Mouse (Mus musculus): ENCODE measurements at regions not wholly inside any gene's neighbourhood (a gene's known extent, or its start where the extent isn't known, plus 50 kb on each side); places are given as distances from the start of the nearest gene placed in this dataset.

DNA sequence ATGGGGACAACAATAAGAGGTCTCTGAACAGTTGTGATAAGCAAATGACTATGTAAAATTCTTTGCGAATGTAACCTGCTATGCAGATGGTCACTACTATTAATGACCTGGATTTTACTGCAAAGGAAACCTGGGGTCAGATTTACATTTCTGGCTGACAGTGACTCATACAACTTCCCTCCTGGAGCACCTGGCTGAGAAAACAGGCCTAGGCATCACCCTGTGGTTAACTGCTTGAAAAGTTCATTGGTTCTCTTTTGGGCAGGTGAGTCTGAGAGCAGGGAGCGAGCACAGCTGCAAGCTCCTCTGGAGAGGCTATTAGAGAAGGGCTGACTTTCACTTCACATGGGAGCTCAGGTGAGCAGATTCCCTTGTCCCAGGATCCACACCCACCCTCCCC lies 185.2 kb upstream of the Lpp start:
- WGBS: 92% methylated on average over 2 of the region's 2 CpGs
- no peak for ATAC-seq

DNA sequence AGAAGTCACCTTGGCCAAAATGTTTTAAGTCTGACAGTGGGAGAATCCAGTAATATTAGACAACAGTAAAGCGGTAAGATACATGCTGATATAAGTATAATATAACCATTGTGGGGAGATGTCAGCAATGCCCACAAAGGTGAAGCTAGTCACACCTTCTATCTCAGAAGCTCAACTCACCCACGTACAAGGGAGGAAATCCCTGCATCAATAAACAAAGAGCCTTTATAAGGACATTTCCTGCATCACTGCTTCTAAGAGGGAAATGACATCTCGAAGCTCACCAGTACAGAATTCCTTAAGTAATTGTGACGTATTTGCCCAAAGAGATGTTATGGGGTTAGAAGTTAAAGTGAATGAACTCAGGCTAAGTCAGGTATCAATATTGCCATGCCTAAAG lies 186.3 kb upstream of the Lpp start:
- no peak for ATAC-seq
- Histone ChIP-seq H3K27ac (no peak overlapping the region), H3K9me3 (replicated peaks) (no peaks in the 10 kb centered on the region), H3K27me3 (no peaks in the 10 kb centered on the region), H3K4me2 (no peak overlapping the region), H3K4me1 (no peaks in the 10 kb centered on the region), H3K9ac (no peak overlapping the region), H3K4me3 (no peak overlapping the region), H3K36me3 (ENCODE audit: poor library complexity, severe bottlenecking) (no peaks in the 10 kb centered on the region)
- 39% methylated on average over 4 of the region's 4 CpGs for WGBS

More for the DNA sequence above, 185.2 kb upstream of the Lpp start:
- Histone ChIP-seq H3K27me3 (no peaks in the 10 kb centered on the region), H3K36me3 (ENCODE audit: poor library complexity, severe bottlenecking) (no peaks in the 10 kb centered on the region), H3K9ac (no peak overlapping the region), H3K27ac (no peak overlapping the region), H3K4me1 (no peaks in the 10 kb centered on the region), H3K4me2 (no peak overlapping the region), H3K9me3 (replicated peaks) (no peaks in the 10 kb centered on the region), H3K4me3 (no peak overlapping the region)

DNA sequence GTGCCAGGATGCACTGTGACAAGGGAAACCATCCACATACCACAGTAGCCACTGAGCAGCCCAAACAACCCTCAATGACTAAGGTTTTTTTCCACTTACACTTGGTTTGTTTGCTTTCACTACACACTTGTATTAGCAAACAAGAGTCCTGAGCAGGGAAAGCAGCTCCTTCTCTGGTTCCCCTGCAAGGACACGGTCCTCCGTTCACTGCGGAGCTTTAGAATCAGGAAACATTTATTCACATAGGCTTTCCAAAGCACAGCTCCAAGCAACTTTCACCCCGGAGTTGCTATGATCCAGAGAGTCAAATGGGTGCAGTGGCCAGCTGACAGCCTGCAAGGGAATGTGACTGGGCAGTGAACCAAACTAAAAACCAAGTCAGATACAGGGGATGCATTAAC lies 186.8 kb upstream of the Lpp start:
- H3K36me3 ChIP-seq (ENCODE audit: poor library complexity, severe bottlenecking): no peaks in the 10 kb centered on the region
- H3K4me2 ChIP-seq: no peak overlapping the region
- no peaks in the 10 kb centered on the region for H3K27me3 ChIP-seq
- no peak overlapping the region for H3K27ac ChIP-seq
- H3K4me3 ChIP-seq: no peak overlapping the region
- H3K9me3 ChIP-seq (replicated peaks): no peaks in the 10 kb centered on the region
- ATAC-seq: no peak
- H3K9ac ChIP-seq: no peak overlapping the region
- H3K4me1 ChIP-seq: no peaks in the 10 kb centered on the region
- 81% methylated on average over 4 of the region's 4 CpGs for WGBS

DNA sequence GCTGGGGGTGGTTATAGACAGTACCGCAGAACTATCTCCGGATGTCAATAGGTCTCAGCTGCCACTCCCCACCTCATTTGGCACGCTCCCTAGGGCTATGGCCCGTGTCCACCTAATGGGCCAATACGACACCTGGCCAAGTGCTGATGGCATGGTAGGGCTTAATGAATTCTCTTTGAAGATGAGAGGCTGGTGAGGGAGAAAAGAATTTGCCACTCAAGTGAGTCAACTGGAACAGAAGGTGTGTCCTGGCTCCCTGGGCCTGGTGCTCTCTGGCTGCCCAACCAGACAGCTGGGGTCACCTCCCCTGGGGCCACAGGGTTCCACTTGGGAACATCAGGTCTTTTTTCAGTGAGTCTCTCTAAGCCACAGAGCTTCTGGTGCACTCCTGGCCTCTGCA lies 187.7 kb upstream of the Lpp start:
- Histone ChIP-seq H3K36me3 (ENCODE audit: poor library complexity, severe bottlenecking) (no peaks in the 10 kb centered on the region), H3K9me3 (replicated peaks) (no peaks in the 10 kb centered on the region), H3K9ac (no peak overlapping the region), H3K4me1 (no peaks in the 10 kb centered on the region), H3K4me3 (no peak overlapping the region), H3K27ac (no peak overlapping the region), H3K4me2 (no peak overlapping the region), H3K27me3 (no peaks in the 10 kb centered on the region)
- WGBS: 85% methylated on average over 5 of the region's 5 CpGs
- no peak for ATAC-seq

DNA sequence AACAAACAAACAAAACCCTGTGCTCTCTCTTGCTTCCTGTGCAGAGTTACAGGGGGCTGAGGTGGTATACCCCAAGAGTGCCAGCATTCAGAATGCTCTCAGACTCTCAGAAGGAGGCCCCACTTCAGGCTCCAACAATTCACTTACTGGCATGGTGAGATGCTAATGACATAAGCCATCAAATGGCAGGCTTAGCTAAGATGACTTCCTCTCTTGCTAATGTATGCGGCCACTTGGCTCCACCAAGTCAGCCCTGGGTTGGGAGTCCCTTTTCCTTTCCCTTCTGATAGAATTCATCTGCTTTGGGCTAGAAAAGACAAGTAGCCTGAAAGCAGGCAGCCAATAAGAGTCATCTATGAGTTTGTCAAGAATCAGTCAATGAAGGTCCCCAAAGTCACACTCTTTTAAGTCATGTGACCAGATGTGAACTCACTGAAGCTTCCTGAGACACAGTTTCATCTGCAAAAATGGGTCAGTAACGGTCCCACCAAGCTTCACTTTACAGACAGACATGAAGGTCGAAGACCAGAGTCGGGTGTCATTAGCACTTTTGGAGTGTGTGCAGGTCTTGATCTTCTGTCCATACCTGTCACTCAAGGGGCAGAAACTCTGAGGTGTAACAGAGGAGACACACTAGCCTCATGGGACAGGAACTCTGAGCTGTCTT lies 189.1 kb upstream of the Lpp start:
- no peak for ATAC-seq
- no peaks in the 10 kb centered on the region for H3K27me3 ChIP-seq

DNA sequence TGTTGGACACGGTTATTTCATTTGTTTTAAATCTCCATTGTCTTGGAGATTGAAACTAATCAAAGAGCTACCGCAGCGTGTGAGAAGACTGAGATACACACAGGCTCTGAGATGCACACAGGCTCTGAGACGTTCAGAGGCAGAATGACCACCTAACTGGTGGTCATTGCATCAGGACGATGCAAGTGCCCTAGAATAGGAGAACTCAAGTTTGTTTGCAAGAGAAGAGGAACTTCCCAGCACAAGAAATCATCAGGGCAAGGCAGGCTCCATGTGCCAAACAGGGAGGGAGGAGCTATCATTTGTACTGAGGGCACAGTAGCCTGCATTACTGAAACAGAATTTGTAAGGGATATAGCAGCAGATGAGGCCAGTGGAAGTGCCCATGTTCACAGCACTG lies 190.7 kb upstream of the Lpp start:
- ATAC-seq: no peak
- no peaks in the 10 kb centered on the region for H3K4me1 ChIP-seq
- no peak overlapping the region for H3K27ac ChIP-seq
- WGBS: 88% methylated on average over 5 of the region's 5 CpGs
- no peak overlapping the region for H3K4me2 ChIP-seq
- H3K9me3 ChIP-seq (replicated peaks): no peaks in the 10 kb centered on the region
- no peak overlapping the region for H3K4me3 ChIP-seq
- H3K9ac ChIP-seq: no peak overlapping the region
- no peaks in the 10 kb centered on the region for H3K36me3 ChIP-seq (ENCODE audit: poor library complexity, severe bottlenecking)
- no peaks in the 10 kb centered on the region for H3K27me3 ChIP-seq

More for the DNA sequence above, 189.1 kb upstream of the Lpp start:
- Histone ChIP-seq H3K9ac (no peak overlapping the region), H3K4me3 (no peak overlapping the region), H3K9me3 (replicated peaks) (no peaks in the 10 kb centered on the region), H3K36me3 (ENCODE audit: poor library complexity, severe bottlenecking) (no peaks in the 10 kb centered on the region), H3K27ac (no peak overlapping the region), H3K4me1 (no peaks in the 10 kb centered on the region), H3K4me2 (no peak overlapping the region)
- 93% methylated on average over 4 of the region's 4 CpGs for WGBS

DNA sequence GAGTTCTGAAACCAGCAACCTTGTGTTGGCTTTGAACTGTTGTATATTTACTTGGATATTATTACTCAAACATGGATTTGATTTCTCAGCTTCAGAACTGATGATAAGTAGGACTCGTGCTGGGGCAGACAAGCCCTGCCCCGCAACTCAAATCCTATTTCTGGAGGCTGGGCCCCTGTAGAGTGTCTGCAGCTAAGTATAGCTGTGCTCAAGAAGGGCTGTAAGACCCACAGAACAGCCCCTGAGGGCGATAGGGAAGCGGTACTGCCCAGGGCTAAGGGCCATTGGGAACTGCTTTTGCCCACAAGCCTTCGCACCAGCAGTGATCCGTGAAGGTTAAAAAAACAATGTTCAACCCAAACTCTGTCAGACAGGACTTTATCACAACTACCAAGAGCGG lies 191.9 kb upstream of the Lpp start:
- no peak overlapping the region for H3K4me3 ChIP-seq
- H3K4me1 ChIP-seq: no peaks in the 10 kb centered on the region
- H3K27ac ChIP-seq: no peak overlapping the region
- no peaks in the 10 kb centered on the region for H3K36me3 ChIP-seq (ENCODE audit: poor library complexity, severe bottlenecking)
- H3K27me3 ChIP-seq: no peaks in the 10 kb centered on the region
- no peak overlapping the region for H3K4me2 ChIP-seq
- WGBS: 91% methylated on average over 7 of the region's 7 CpGs
- no peak overlapping the region for H3K9ac ChIP-seq
- no peaks in the 10 kb centered on the region for H3K9me3 ChIP-seq (replicated peaks)
- ATAC-seq: no peak

DNA sequence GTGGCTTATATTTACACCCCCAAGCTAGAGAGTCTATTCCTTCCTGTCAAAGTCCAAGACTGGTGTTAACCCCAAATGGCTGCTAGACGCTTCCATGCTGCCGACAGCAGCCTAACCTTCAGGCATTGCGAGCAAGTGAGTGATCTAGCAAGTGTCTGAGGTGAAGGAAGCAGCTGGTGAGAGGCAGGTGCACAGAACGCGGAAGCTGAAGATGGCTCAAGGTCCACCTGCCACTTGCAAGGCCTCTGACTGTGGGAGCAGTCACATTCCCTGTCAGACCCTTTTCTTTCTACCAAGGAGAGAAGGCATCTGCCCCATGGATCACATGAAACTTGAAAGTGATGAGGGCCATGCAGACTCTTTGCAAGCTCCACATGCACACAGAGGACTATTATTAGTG lies 193.1 kb upstream of the Lpp start:
- Histone ChIP-seq H3K9me3 (replicated peaks) (no peaks in the 10 kb centered on the region), H3K4me1 (no peaks in the 10 kb centered on the region), H3K9ac (no peak overlapping the region), H3K27ac (no peak overlapping the region), H3K4me2 (no peak overlapping the region), H3K36me3 (ENCODE audit: poor library complexity, severe bottlenecking) (no peaks in the 10 kb centered on the region), H3K27me3 (no peaks in the 10 kb centered on the region), H3K4me3 (no peak overlapping the region)
- no peak for ATAC-seq
- 93% methylated on average over 5 of the region's 5 CpGs for WGBS

DNA sequence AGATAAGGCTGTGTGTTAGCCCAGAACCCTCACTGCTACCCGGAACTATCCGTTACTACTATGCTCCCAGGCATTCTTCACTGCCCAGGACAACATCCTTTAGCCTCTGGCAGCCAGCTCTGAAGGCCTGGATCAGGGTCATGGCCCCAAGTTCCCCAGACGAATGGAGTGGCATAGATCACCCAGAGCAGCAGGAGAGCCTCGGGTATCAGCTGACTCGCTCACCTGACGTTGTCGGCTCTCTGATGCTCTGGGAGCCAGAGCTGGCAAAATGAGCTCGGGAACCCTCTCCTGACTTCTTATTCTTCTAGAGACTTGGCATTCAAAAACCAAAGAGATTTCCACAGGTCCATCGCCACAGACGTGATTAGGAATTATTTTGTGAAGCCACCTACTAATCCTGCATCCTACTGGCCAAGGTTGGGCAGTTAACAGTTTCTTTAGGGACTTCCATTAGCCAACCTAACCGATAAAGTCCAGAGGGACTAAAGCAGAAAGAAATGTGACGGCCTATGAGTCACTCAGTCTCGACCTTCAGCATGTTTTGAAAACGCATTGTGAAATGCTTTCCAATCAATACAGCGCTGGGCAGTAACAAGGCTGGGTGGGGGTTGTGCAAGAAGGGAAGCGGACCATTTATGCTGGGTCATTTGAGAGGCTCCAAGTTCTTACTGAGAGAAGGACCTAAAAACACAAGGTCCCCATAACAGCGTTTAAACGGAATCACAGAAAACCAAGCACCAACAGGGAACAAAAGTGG lies 193.7 kb upstream of the Lpp start:
- no peak overlapping the region for H3K9ac ChIP-seq
- no peaks in the 10 kb centered on the region for H3K27me3 ChIP-seq
- no peaks in the 10 kb centered on the region for H3K36me3 ChIP-seq (ENCODE audit: poor library complexity, severe bottlenecking)
- H3K27ac ChIP-seq: no peak overlapping the region
- no peaks in the 10 kb centered on the region for H3K4me1 ChIP-seq
- ATAC-seq: no peak
- H3K9me3 ChIP-seq (replicated peaks): no peaks in the 10 kb centered on the region
- 88% methylated on average over 18 of the region's 18 CpGs for WGBS
- H3K4me2 ChIP-seq: no peak overlapping the region
- H3K4me3 ChIP-seq: no peak overlapping the region

DNA sequence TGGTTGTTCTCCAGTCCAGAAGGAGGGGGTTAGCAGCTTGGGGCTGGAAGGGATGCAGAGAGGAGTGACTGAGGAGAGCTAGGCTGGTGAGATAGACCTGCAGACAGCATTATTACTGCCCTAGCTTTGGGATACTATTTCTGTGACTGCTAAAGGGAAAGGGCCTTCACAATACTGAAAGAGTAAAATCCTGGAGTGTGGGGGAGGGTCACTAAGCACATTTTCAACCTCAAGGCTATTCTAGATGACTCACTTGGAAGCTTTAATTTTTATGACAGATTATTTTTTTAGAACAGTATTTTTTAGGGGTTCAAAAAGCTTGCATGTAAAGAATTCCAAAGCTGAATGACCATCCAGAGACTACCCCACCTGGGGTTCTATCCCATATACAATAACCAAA lies 195.0 kb upstream of the Lpp start:
- no peaks in the 10 kb centered on the region for H3K4me1 ChIP-seq
- no peaks in the 10 kb centered on the region for H3K27me3 ChIP-seq
- H3K27ac ChIP-seq: no peak overlapping the region
- H3K9ac ChIP-seq: no peak overlapping the region
- ATAC-seq: no peak
- no peak overlapping the region for H3K4me2 ChIP-seq
- H3K36me3 ChIP-seq (ENCODE audit: poor library complexity, severe bottlenecking): no peaks in the 10 kb centered on the region
- no peaks in the 10 kb centered on the region for H3K9me3 ChIP-seq (replicated peaks)
- no peak overlapping the region for H3K4me3 ChIP-seq

DNA sequence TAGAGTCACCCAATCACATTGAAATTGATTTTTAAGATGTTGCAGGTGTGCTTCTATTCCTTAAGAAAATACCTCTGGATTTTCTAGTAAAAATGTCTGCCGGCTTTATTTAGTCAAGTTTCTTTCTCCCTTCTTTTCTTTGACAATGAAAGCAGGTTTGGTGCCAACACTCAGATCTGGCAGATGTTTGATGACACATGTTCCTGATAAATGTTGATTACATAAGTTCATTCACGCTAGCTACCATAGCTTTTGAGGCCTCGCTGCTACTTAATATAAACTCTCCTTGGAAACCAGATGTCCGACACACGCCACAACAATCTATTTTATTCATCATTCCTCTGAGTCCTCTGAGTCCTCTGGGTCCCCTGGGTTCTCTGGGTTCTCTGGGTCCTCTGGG lies 195.7 kb upstream of the Lpp start:
- Histone ChIP-seq H3K4me1 (no peaks in the 10 kb centered on the region), H3K36me3 (ENCODE audit: poor library complexity, severe bottlenecking) (no peaks in the 10 kb centered on the region), H3K27me3 (no peaks in the 10 kb centered on the region), H3K27ac (no peak overlapping the region), H3K9ac (no peak overlapping the region), H3K4me3 (no peak overlapping the region), H3K4me2 (no peak overlapping the region), H3K9me3 (replicated peaks) (no peaks in the 10 kb centered on the region)
- WGBS: 93% methylated on average over 5 of the region's 5 CpGs
- ATAC-seq: no peak

DNA sequence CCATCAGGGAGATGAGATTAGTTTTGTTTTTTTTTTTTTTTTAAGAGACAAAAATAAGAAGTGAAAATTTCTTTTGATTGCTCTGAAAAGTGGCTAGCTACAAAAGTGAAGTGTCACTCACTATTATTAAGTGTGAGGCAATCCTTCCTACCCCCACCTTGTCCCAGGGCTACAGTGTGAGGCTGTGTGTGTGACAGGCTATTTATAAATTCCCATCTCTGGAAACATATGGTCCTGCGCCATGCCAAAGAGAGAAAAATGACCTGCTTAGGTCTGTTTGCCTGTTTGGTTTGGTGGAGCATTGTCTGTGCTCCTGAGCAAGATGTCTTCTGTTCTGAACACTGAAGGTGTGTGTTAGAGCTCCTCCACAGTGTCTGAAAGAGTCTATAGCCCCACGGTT lies 199.4 kb upstream of the Lpp start:
- WGBS: 86% methylated on average over 2 of the region's 2 CpGs
- no peak overlapping the region for H3K4me3 ChIP-seq
- H3K27ac ChIP-seq: no peak overlapping the region
- no peaks in the 10 kb centered on the region for H3K9me3 ChIP-seq (replicated peaks)
- H3K9ac ChIP-seq: no peak overlapping the region
- ATAC-seq: no peak
- no peak overlapping the region for H3K4me2 ChIP-seq
- no peaks in the 10 kb centered on the region for H3K27me3 ChIP-seq
- no peaks in the 10 kb centered on the region for H3K36me3 ChIP-seq (ENCODE audit: poor library complexity, severe bottlenecking)
- no peaks in the 10 kb centered on the region for H3K4me1 ChIP-seq

All from forebrain, embryonic 13.5 days (tissue).